Mouse (Mus musculus) limb, embryonic 15.5 days (tissue): ENCODE measurements around the gene Pogk. TPM values are rescaled to one million over a fixed set of nuclear protein-coding genes. Genes with fewer than 3 reads are reported as not detected.
A peak's percentile ranks its signal among the peaks of the same experiment; 100 is the strongest.

Experiments
- ATAC-seq: fragments of 200-750 bp; cut with Nextera tagmentation; 2 replicates; pipeline ENCODE4 v1.8.0; 2017; ENCODE audit warnings: low read depth, moderate TSS enrichment; ENCODE audit not compliant: insufficient number of reproducible peaks, low FRiP score, low TSS enrichment
- H3K27ac ChIP-seq: fragments of 300-500 bp; sonication (generic); 2 replicates; pipeline ENCODE4 v1.5.1; 2015; ENCODE audit warnings: moderate library complexity, mild to moderate bottlenecking, inconsistent platforms
- H3K27me3 ChIP-seq: fragments of 300-500 bp; sonication (generic); 2 replicates; pipeline ENCODE4 v1.6.1; 2015; ENCODE audit warnings: inconsistent platforms
- H3K36me3 ChIP-seq: fragments of 300-500 bp; sonication (generic); 2 replicates; pipeline ENCODE4 v1.6.1; 2015; ENCODE audit warnings: inconsistent platforms
- H3K4me1 ChIP-seq: fragments of 300-500 bp; sonication (generic); 2 replicates; pipeline ENCODE4 v1.6.1; 2015; ENCODE audit warnings: inconsistent platforms
- H3K4me2 ChIP-seq: fragments of 300-500 bp; sonication (generic); 2 replicates; pipeline ENCODE4 v1.6.1; 2015; ENCODE audit warnings: mild to moderate bottlenecking, inconsistent platforms
- H3K4me3 ChIP-seq: fragments of 300-500 bp; sonication (generic); 2 replicates; pipeline ENCODE4 v1.5.1; 2015; ENCODE audit warnings: mild to moderate bottlenecking, inconsistent platforms
- H3K9ac ChIP-seq: fragments of 300-500 bp; sonication (generic); 2 replicates; pipeline ENCODE4 v1.6.1; 2015; ENCODE audit warnings: inconsistent platforms
- H3K9me3 ChIP-seq: fragments of 300-500 bp; sonication (generic); 2 replicates; pipeline ENCODE4 v1.6.1; 2016; ENCODE audit warnings: inconsistent platforms
- WGBS: fragments of 180-500 bp; shearing (Covaris S2); methylation state at CpG from one replicate; pipeline ENCODE4 v1.1.7; 2015; 5-methylcytosine and 5-hydroxymethylcytosine counted together
- polyA plus RNA-seq: library from polyadenylated mRNA; unstranded; fragments of >200 nt; fragmentation: Nextera tagmentation; extraction: Ambion mirVana; gene quantifications from 2 replicates; pipeline ENCODE4 v1.2.1, GENCODE M21; 2015

Gene Pogk
- polyA plus RNA-seq, 1 experiment from 2014 or later, result 18.3 TPM

- Histone ChIP-seq H3K27ac (peak overlapping the region; percentile 85), H3K9me3 (no peaks in the 10 kb centered on the region), H3K36me3 (peaks cover 10% of the 10 kb centered on the region), H3K4me1 (peaks cover 21% of the 10 kb centered on the region), H3K9ac (peak overlapping the region; percentile 98), H3K4me2 (peak overlapping the region; percentile 70), H3K4me3 (peak overlapping the region; percentile 93), H3K27me3 (no peaks in the 10 kb centered on the region)
- WGBS, result 4% methylated on average over 21 of the region's 21 CpGs
- no peak for ATAC-seq
Observed at GRCm38 (mm10) chr1:166378431-166379012, 31.1 kb downstream of the Pogk start.

DNA sequence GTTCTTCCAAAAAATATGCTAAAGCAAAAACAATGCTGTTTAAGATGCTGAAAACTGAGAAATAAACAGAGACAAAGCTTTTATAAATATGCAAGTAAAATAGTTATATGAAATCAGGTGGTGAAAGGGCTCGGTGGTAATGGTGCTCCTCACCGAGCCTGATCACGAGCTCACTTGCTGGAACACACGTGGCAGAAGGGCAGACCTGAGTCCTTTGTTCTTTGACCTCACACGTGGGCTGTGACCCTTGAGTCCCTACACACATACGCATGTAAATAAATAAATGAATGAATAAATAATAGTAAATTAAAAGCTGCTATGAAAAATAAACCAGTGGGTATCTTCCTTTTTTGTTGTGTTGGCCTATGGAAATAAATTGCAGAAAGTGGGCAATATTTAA lies 32.5 kb downstream of the Pogk start:
- ATAC-seq, result no peak
- Histone ChIP-seq H3K4me3 (no peak overlapping the region), H3K36me3 (no peaks in the 10 kb centered on the region), H3K27ac (no peak overlapping the region), H3K4me1 (peaks cover 21% of the 10 kb centered on the region), H3K4me2 (no peak overlapping the region), H3K27me3 (no peaks in the 10 kb centered on the region), H3K9ac (no peak overlapping the region), H3K9me3 (no peaks in the 10 kb centered on the region)
- whole genome bisulfite sequencing, result 63% methylated on average over 6 of the region's 6 CpGs

- no peak overlapping the region for H3K4me2 ChIP-seq
- no peak for ATAC-seq
Observed at GRCm38 (mm10) chr1:166363122-166363521, 46.5 kb downstream of the Pogk start.

DNA sequence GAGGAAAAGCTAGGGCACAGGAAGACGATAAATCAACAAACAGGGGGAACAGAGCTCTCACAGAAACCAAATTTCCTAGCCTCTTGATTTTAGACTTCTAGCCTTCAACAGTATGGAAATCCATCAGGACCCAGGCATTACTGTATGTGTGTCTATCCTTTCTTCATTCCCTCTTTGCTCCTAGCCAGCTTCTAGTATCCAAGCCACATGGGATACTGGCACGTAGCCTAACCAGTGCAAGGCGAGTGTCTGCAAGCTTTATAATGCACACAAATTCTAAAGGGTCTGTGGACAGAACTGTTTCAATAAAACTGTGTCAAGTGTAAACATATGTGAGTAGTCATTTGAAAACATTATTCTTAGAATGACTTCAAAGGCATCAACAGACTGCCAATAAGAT lies 47.0 kb downstream of the Pogk start:
- no peak for ATAC-seq
- no peak overlapping the region for H3K4me2 ChIP-seq
- no peak overlapping the region for H3K9ac ChIP-seq
- 50% methylated on average over 3 of the region's 3 CpGs for WGBS
- H3K4me3 ChIP-seq, result no peak overlapping the region
- no peak overlapping the region for H3K27ac ChIP-seq
- no peaks in the 10 kb centered on the region for H3K27me3 ChIP-seq
- H3K36me3 ChIP-seq, result no peaks in the 10 kb centered on the region
- H3K9me3 ChIP-seq, result no peaks in the 10 kb centered on the region
- no peaks in the 10 kb centered on the region for H3K4me1 ChIP-seq

More at GRCm38 (mm10) chr1:166363122-166363521, 46.5 kb downstream of the Pogk start:
- Histone ChIP-seq H3K9me3 (no peaks in the 10 kb centered on the region), H3K9ac (no peak overlapping the region), H3K27me3 (no peaks in the 10 kb centered on the region), H3K27ac (no peak overlapping the region), H3K36me3 (no peaks in the 10 kb centered on the region), H3K4me3 (no peak overlapping the region), H3K4me1 (no peaks in the 10 kb centered on the region)

DNA sequence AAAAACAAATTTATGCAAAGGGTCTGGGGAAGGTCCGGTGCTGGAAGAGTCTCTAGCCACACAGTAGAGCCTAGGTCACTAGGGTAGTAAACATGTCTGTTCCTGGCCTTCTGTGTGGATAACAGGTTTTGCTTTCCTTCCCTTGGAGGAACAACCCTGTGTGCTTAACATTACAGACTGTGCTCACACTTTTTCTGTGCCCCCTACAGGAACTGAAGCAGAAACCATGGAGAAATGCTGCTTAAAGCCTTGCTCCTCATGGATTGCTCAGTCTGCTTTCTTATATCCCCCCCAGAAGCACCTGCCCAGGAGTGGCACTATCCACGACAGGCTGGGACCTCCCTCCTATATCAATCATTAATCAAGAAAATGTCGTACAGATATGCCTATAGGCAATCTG lies 47.8 kb downstream of the Pogk start:
- no peak for ATAC-seq
- Histone ChIP-seq H3K27ac (no peak overlapping the region), H3K4me3 (no peak overlapping the region), H3K9ac (no peak overlapping the region), H3K27me3 (no peaks in the 10 kb centered on the region), H3K9me3 (no peaks in the 10 kb centered on the region), H3K4me2 (no peak overlapping the region), H3K4me1 (no peaks in the 10 kb centered on the region), H3K36me3 (no peaks in the 10 kb centered on the region)
- WGBS, result 70% methylated on average over 3 of the region's 3 CpGs

GRCm38 (mm10) chr1:166360896-166361295 lies 48.8 kb downstream of the Pogk start:
- no peak for ATAC-seq
- 60% methylated on average over 5 of the region's 5 CpGs for WGBS
- no peak overlapping the region for H3K9ac ChIP-seq

DNA sequence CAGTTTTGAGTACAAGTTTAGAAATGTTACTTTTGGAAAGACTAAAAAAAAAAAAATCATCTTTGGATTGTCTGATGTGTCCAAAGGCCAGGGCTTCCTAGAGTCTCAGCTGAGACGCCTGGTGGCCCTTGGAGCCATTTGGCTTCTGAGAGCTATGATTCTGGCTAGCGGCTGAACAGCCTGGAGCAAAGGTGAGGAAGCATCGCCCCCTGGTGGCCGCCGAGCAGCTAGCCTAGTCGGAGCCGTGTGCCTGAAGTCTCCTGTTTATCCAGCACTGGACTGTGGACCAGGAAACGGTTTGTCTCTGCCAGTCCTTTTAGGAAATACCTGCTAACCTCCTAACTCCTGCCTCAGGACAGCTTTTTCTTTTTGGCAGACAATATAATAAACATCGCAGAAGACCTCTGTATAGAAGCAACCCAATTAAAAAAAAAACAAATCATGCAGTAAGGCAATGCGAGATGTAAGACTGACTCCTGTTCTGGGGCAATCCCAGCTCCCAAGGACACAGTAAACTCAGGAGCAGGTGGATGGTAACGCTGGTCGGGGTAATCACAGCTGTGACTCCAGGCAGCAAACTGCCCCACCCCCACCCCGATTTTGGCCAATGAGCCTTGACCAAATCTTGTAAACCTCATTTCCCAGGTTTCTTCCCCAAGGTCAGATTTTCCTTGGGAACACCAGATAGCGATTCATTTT lies 49.4 kb downstream of the Pogk start:
- no peak overlapping the region for H3K27ac ChIP-seq
- H3K4me3 ChIP-seq, result no peak overlapping the region
- no peak overlapping the region for H3K4me2 ChIP-seq
- 23% methylated on average over 14 of the region's 14 CpGs for WGBS
- H3K9ac ChIP-seq, result no peak overlapping the region
- H3K4me1 ChIP-seq, result no peaks in the 10 kb centered on the region
- H3K36me3 ChIP-seq, result no peaks in the 10 kb centered on the region
- ATAC-seq, result 0 out of 2 replicates have a peak, but pooled peaks have one; percentile 44
- H3K27me3 ChIP-seq, result no peaks in the 10 kb centered on the region
- no peaks in the 10 kb centered on the region for H3K9me3 ChIP-seq

More at GRCm38 (mm10) chr1:166360896-166361295, 48.8 kb downstream of the Pogk start:
- H3K27me3 ChIP-seq, result no peaks in the 10 kb centered on the region
- no peak overlapping the region for H3K4me3 ChIP-seq
- H3K36me3 ChIP-seq, result no peaks in the 10 kb centered on the region
- H3K9me3 ChIP-seq, result no peaks in the 10 kb centered on the region
- no peak overlapping the region for H3K4me2 ChIP-seq
- H3K27ac ChIP-seq, result no peak overlapping the region
- no peaks in the 10 kb centered on the region for H3K4me1 ChIP-seq

- Histone ChIP-seq H3K9ac (no peak overlapping the region), H3K27ac (no peak overlapping the region), H3K4me3 (no peak overlapping the region), H3K27me3 (no peaks in the 10 kb centered on the region), H3K9me3 (no peaks in the 10 kb centered on the region), H3K4me2 (no peak overlapping the region), H3K4me1 (no peaks in the 10 kb centered on the region; the same call in 1 of the 2 replicates), H3K36me3 (no peaks in the 10 kb centered on the region)
- WGBS, result 38% methylated on average over 11 of the region's 11 CpGs
- no peak for ATAC-seq
Observed at GRCm38 (mm10) chr1:166349751-166350150, 59.9 kb downstream of the Pogk start.

- Histone ChIP-seq H3K9ac (no peak overlapping the region), H3K4me2 (no peak overlapping the region), H3K9me3 (no peaks in the 10 kb centered on the region), H3K27me3 (no peaks in the 10 kb centered on the region), H3K4me1 (no peaks in the 10 kb centered on the region; the same call in 1 of the 2 replicates), H3K36me3 (no peaks in the 10 kb centered on the region), H3K27ac (no peak overlapping the region), H3K4me3 (no peak overlapping the region)
- 39% methylated on average over 3 of the region's 3 CpGs for WGBS
- no peak for ATAC-seq
Observed at GRCm38 (mm10) chr1:166349341-166349740, 60.3 kb downstream of the Pogk start.

DNA sequence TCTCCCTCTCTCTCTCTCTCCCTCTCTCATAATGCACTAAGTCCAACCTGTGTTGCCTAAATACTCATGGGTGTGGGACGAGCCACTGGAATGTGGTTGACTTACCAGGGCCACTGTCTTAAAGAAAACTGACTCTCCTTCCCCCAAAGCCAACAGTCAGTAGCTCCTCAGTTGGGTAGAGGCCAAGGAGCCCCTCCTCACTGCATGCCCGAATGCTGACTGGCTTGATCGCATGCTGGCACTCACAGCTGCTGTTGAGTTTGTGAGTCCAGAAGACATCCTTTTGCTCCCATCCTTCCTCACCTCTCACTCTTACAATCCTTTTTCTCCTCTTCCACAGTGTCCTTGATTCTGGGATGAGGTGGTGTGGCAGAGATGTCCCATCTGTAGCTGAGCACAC lies 62.8 kb downstream of the Pogk start:
- H3K27me3 ChIP-seq, result no peaks in the 10 kb centered on the region
- H3K36me3 ChIP-seq, result no peaks in the 10 kb centered on the region
- no peak overlapping the region for H3K27ac ChIP-seq
- H3K4me1 ChIP-seq, result no peaks in the 10 kb centered on the region; the same call in 1 of the 2 replicates
- H3K4me2 ChIP-seq, result no peak overlapping the region
- H3K9me3 ChIP-seq, result no peaks in the 10 kb centered on the region
- ATAC-seq, result no peak
- H3K4me3 ChIP-seq, result no peak overlapping the region
- H3K9ac ChIP-seq, result no peak overlapping the region
- WGBS, result 76% methylated on average over 3 of the region's 3 CpGs

DNA sequence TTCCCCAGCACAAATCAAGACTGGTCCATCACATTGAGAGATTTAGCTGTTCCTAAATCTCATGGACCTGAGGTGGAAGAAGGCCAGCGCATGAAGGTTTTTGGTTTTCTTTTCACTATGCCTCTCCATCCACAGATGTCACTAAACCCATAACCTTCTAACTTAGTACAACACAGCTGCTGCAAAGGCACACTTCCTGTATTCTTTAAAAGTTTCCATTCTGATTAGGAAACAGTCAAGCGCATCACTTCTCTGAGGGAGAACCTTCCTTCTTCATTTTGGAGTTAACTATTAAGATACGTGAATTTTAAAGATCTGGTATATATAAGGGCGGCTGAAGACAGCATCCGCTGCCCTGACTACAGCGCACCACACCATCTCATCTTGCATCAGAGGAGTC lies 64.1 kb downstream of the Pogk start:
- H3K4me3 ChIP-seq, result no peak overlapping the region
- WGBS, result 91% methylated on average over 6 of the region's 6 CpGs
- no peak overlapping the region for H3K4me2 ChIP-seq
- H3K27me3 ChIP-seq, result no peaks in the 10 kb centered on the region
- ATAC-seq, result no peak
- no peak overlapping the region for H3K27ac ChIP-seq
- no peaks in the 10 kb centered on the region for H3K36me3 ChIP-seq
- no peak overlapping the region for H3K9ac ChIP-seq
- no peaks in the 10 kb centered on the region; the same call in 1 of the 2 replicates for H3K4me1 ChIP-seq
- H3K9me3 ChIP-seq, result no peaks in the 10 kb centered on the region

DNA sequence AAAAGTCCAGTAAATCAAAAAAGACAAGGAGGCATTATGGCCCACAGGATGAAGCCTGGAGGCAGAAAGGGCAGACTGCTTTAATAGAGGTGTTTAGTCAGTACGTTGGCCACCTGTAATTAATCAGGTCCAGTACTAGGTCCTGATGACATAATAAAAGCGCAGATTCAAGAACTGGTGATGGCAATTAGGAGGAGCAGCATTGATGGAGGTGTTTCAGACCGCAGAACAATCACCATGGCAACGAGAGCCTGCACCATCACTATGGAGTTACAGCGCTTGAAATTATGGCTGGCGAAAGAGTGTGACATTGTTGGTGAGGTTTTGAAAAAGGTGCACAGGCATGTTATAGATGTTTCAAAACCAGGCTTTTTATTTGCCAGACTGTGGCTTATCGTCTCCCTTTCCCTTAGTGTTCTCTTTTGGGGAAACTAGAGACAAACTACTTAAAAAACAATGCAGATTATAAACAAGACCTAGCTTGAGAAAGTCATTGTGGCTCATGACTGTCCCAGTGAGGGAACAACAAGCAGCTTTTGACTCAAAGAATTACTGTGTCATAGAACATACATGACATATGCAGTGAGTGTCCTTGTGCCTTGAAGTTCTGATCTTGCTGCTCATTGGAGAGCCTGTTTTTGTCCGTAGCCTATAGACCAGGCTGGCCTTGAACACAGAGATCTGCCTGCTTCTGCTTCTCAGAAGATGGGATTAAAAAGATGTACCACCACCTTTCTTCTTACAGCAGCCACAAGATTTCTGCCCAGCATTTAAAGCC lies 65.2 kb downstream of the Pogk start:
- Histone ChIP-seq H3K4me3 (no peak overlapping the region), H3K9me3 (no peaks in the 10 kb centered on the region), H3K9ac (no peak overlapping the region), H3K27me3 (no peaks in the 10 kb centered on the region), H3K36me3 (no peaks in the 10 kb centered on the region), H3K4me2 (no peak overlapping the region), H3K27ac (no peak overlapping the region), H3K4me1 (no peaks in the 10 kb centered on the region)
- WGBS, result 35% methylated on average over 8 of the region's 8 CpGs
- no peak for ATAC-seq
